Mouse (Mus musculus) kidney, adult 2 months (tissue): ENCODE measurements around the gene Slc51a.

Experiments used
- CTCF ChIP-seq: fragments of 200-500 bp; conservative IDR thresholded peaks from 2 replicates; pipeline ENCODE4 v1.5.1; 2011; ENCODE audit warnings: low read depth, mild to moderate bottlenecking, control low read depth, low read length, moderate library complexity, mixed read lengths; ENCODE audit not compliant: insufficient read depth, insufficient read length
- POLR2A ChIP-seq: fragments of 200-500 bp; IDR thresholded peaks from one replicate; pipeline ENCODE4 v1.6.1; 2011; ENCODE audit warnings: low read depth, low read length, control low read depth

DNA sequence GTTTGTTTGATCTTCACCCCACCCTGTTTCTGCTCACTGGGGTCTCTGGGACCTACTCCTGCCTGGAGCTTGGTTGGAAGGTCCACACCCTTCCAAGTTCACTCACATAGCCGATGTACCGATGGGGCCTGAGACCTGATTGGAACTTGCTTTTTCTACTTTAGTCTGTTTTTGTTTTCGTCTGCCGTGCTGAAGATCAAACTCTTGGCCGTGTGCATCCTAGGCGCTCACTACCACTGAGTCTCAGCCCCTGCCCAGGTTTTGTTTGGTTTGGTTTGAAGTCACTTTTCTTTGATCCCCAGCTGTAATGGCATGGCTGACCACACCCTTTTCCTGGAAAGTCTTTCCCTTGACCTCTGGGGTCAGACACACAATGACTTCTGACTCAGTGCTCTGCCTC, 25.7 kb upstream of the Slc51a start:
- no peak for TF ChIP-seq CTCF
- no peak for TF ChIP-seq POLR2A
